Mouse (Mus musculus) cerebellum, adult 2 months (tissue): ENCODE measurements at regions not wholly inside any gene's neighbourhood (a gene's known extent, or its start where the extent isn't known, plus 50 kb on each side); places are given as distances from the start of the nearest gene placed in this dataset.
A peak's percentile ranks its signal among the peaks of the same experiment; 100 is the strongest.

Experiments used
- DNase-seq, 2 experiments: peaks; one replicate each; pipeline ENCODE4 v3.0.0; 2021
- H3K27ac ChIP-seq: fragments of 200-500 bp; 2 replicates; pipeline ENCODE4 v1.5.1; 2012; ENCODE audit warnings: low read length, control low read depth, inconsistent platforms; ENCODE audit not compliant: insufficient read depth
- H3K27me3 ChIP-seq: fragments of 200-500 bp; 2 replicates; pipeline ENCODE4 v1.6.1; 2012; ENCODE audit warnings: inconsistent platforms, mild to moderate bottlenecking, low read length, moderate library complexity; ENCODE audit not compliant: control insufficient read depth, insufficient read depth
- H3K4me1 ChIP-seq: fragments of 200-500 bp; 2 replicates; pipeline ENCODE4 v1.6.1; 2011; ENCODE audit warnings: low read length; ENCODE audit not compliant: control insufficient read depth, insufficient read depth
- H3K4me3 ChIP-seq: fragments of 200-500 bp; replicated peaks from 2 replicates; pipeline ENCODE3; 2011; ENCODE audit warnings: mild to moderate bottlenecking, low read depth, low read length, control low read depth; ENCODE audit not compliant: insufficient read depth
- CTCF ChIP-seq: fragments of 200-500 bp; IDR thresholded peaks from 2 replicates; pipeline ENCODE4 v1.5.1; 2011; ENCODE audit warnings: low read depth, mild to moderate bottlenecking, control low read depth, low read length, moderate library complexity, borderline replicate concordance; ENCODE audit not compliant: insufficient read depth
- POLR2A ChIP-seq: fragments of 200-500 bp; IDR thresholded peaks from 2 replicates; pipeline ENCODE4 v1.6.1; 2011; ENCODE audit warnings: low read length, control low read depth, borderline replicate concordance; ENCODE audit not compliant: insufficient read depth
- WGBS: fragments of 180-500 bp; shearing (Covaris S2); methylation state at CpG from one replicate; pipeline ENCODE4 v1.1.7; 2018; 5-methylcytosine and 5-hydroxymethylcytosine counted together

GRCm38 (mm10) chr4:153899721-153900120, 57.3 kb upstream of the A430005L14Rik start:
- H3K4me3 ChIP-seq = no peak overlapping the region
- H3K27me3 ChIP-seq = no peaks in the 10 kb centered on the region
- H3K27ac ChIP-seq = no peak overlapping the region
- TF ChIP-seq CTCF = no peak
- no peak for TF ChIP-seq POLR2A
- 56% methylated on average over 7 of the region's 7 CpGs for WGBS
- no peak for DNase-seq
- no peaks in the 10 kb centered on the region; the same call in 1 of the 2 replicates for H3K4me1 ChIP-seq

DNA sequence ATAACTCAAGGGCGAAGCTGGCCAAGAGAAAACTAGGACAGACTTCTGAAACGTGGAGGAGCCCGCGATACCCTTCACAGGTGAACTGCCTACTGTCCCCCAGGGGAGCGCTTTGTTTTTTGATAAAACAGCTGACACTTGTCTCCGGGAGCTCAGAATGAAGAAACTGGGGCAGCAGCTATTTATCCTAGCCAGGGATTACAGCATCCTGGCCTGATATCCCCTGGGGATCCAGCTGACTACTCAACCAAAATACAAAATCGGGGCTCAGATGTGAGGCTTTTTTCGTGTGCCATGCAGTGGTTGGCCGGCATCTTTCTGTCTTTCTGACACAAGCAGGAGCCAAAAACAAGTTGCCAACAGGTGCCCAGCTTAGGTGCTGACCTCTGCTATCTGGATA, 52.0 kb upstream of the A430005L14Rik start:
- peak in 1 of 2 experiments; percentile 13 for DNase-seq
- 39% methylated on average over 9 of the region's 9 CpGs for WGBS
- TF ChIP-seq CTCF = no peak
- no peak for TF ChIP-seq POLR2A
- H3K27ac ChIP-seq = no peak overlapping the region
- H3K4me1 ChIP-seq = no peaks in the 10 kb centered on the region; the same call in 1 of the 2 replicates
- no peaks in the 10 kb centered on the region; the same call in 1 of the 2 replicates for H3K27me3 ChIP-seq
- no peak overlapping the region for H3K4me3 ChIP-seq

GRCm38 (mm10) chr4:153905511-153905910, 51.5 kb upstream of the A430005L14Rik start:
- H3K4me3 ChIP-seq = no peak overlapping the region
- no peaks in the 10 kb centered on the region; the same call in 1 of the 2 replicates for H3K27me3 ChIP-seq
- H3K27ac ChIP-seq = no peak overlapping the region
- 54% methylated on average over 7 of the region's 7 CpGs for WGBS
- TF ChIP-seq CTCF (no peak), POLR2A (no peak)
- no peak for DNase-seq
- no peaks in the 10 kb centered on the region; the same call in 1 of the 2 replicates for H3K4me1 ChIP-seq
